Mouse (Mus musculus) lung, postnatal 36 days (tissue): ENCODE data around the gene Zswim8.

ENCODE experiments used
- DNase-seq: peaks from one replicate; pipeline ENCODE4 v3.0.0; 2022; ENCODE audit warnings: mixed read lengths

Zswim8 gene

GRCm38 (mm10) chr14:20707201-20708190 is at the start of gene Zswim8:
Gene Zswim8, plus strand, starts transcription at chr14:20707552.
- peak; percentile 93 for DNase-seq

GRCm38 (mm10) chr14:20658326-20658725 is 49.0 kb upstream of the Zswim8 start:
- peak; percentile 82 for DNase-seq

- DNase-seq: no peak
Observed at GRCm38 (mm10) chr14:20658902-20659301, 48.5 kb upstream of the Zswim8 start.

GRCm38 (mm10) chr14:20659687-20660086 is 47.7 kb upstream of the Zswim8 start:
- DNase-seq: no peak

- DNase-seq: peak; percentile 98
Observed at GRCm38 (mm10) chr14:20660827-20661660, 46.3 kb upstream of the Zswim8 start.

- no peak for DNase-seq
Observed at GRCm38 (mm10) chr14:20661661-20662331, 45.6 kb upstream of the Zswim8 start.

GRCm38 (mm10) chr14:20662740-20663139 is 44.6 kb upstream of the Zswim8 start:
- DNase-seq: no peak

GRCm38 (mm10) chr14:20663601-20664000 is 43.8 kb upstream of the Zswim8 start:
- DNase-seq: no peak

- no peak for DNase-seq
Observed at GRCm38 (mm10) chr14:20664436-20664835, 42.9 kb upstream of the Zswim8 start.

GRCm38 (mm10) chr14:20667469-20667868 is 39.9 kb upstream of the Zswim8 start:
- DNase-seq: no peak

- DNase-seq: no peak
Observed at GRCm38 (mm10) chr14:20668154-20668810, 39.1 kb upstream of the Zswim8 start, which contains the start of gene Synpo2l. Gene Synpo2l, minus strand, starts transcription at chr14:20668354.

GRCm38 (mm10) chr14:20672990-20673389 is 34.4 kb upstream of the Zswim8 start:
- peak; percentile 66 for DNase-seq

GRCm38 (mm10) chr14:20673735-20674063 is 33.7 kb upstream of the Zswim8 start:
- no peak for DNase-seq

GRCm38 (mm10) chr14:20674064-20674833 is 33.1 kb upstream of the Zswim8 start, which contains the start of gene Sec24c:
Gene Sec24c, plus strand, starts transcription at chr14:20674308.
- DNase-seq: peak; percentile 97

- DNase-seq: no peak
Observed at GRCm38 (mm10) chr14:20677906-20678305, 29.4 kb upstream of the Zswim8 start.

GRCm38 (mm10) chr14:20681742-20682141 is 25.6 kb upstream of the Zswim8 start:
- DNase-seq: no peak

- DNase-seq: peak; percentile 53
Observed at GRCm38 (mm10) chr14:20682498-20682897, 24.9 kb upstream of the Zswim8 start.

GRCm38 (mm10) chr14:20686576-20686975 is 20.8 kb upstream of the Zswim8 start:
- no peak for DNase-seq

GRCm38 (mm10) chr14:20689009-20689408 is 18.3 kb upstream of the Zswim8 start:
- no peak for DNase-seq

- no peak for DNase-seq
Observed at GRCm38 (mm10) chr14:20691772-20692171, 15.6 kb upstream of the Zswim8 start.

GRCm38 (mm10) chr14:20693589-20694101 is 13.7 kb upstream of the Zswim8 start:
- DNase-seq: no peak
